ENCODE assay signal across 21 mouse cellular contexts in genomic region chr7:131788595-131789206, GRCm38 (mm10).
DNase-seq lines count a peak whose midpoint lies in the region; ATAC-seq lines count a peak whose summit lies in the region.
"Had no signal": no experiment of that assay in that cellular context is flagged by ENCODE, and none has a peak within 500 bp of the region (broad histone marks: within the 10 kb centered on the region; RNA-seq: fewer than 3 reads in every experiment).

No protein-coding gene starts in this region.

- 0 out of 2 replicates have a peak overlapping the region, but pooled peaks have one; percentile 6 for H3K4me2 ChIP-seq in forebrain, embryonic 13.5 days
- H3K4me2 ChIP-seq in hindbrain, embryonic 14.5 days (replicated peaks) = peak overlapping the region; percentile 31
- peak overlapping the region; percentile 43 for H3K4me2 ChIP-seq in midbrain, embryonic 12.5 days (replicated peaks)
- H3K4me2 ChIP-seq in neural tube, embryonic 14.5 days (ENCODE audit: low read depth, low read length) = peak overlapping the region; percentile 3; the same call in 1 of the 2 replicates
- H3K4me2 ChIP-seq: heart, embryonic 12.5 days had no signal

- WGBS in forebrain, embryonic 13.5 days = 51% methylated on average over 10 of the region's 10 CpGs
- 77% methylated on average over 10 of the region's 10 CpGs for WGBS in forebrain, embryonic 10.5 days
- WGBS in hindbrain, embryonic 14.5 days = 18% methylated on average over 10 of the region's 10 CpGs
- 30% methylated on average over 10 of the region's 10 CpGs for WGBS in midbrain, embryonic 12.5 days
- WGBS in neural tube, embryonic 14.5 days = 25% methylated on average over 10 of the region's 10 CpGs

- no peak for ATAC-seq in forebrain, embryonic 13.5 days
- no peak for ATAC-seq in hindbrain, embryonic 14.5 days (ENCODE audit: low FRiP score)
- peak; percentile 75 for ATAC-seq in midbrain, embryonic 12.5 days (ENCODE audit: low FRiP score, low read depth)
- no peak for ATAC-seq in neural tube, embryonic 14.5 days (ENCODE audit: low read depth)
- ATAC-seq: intestine, postnatal 0 days had no signal

- no peaks in the 10 kb centered on the region for H3K9me3 ChIP-seq in forebrain, embryonic 13.5 days (replicated peaks)
- no peaks in the 10 kb centered on the region for H3K9me3 ChIP-seq in forebrain, embryonic 10.5 days
- no peaks in the 10 kb centered on the region for H3K9me3 ChIP-seq in hindbrain, embryonic 14.5 days (ENCODE audit: control insufficient read depth, low read length)
- H3K9me3 ChIP-seq in midbrain, embryonic 12.5 days = no peaks in the 10 kb centered on the region
- no peaks in the 10 kb centered on the region for H3K9me3 ChIP-seq in neural tube, embryonic 14.5 days (ENCODE audit: control insufficient read depth, low read length)
- H3K9me3 ChIP-seq: embryonic facial prominence, embryonic 10.5 days; heart, embryonic 12.5 days had no signal

- H3K4me1 ChIP-seq in forebrain, embryonic 13.5 days = peaks cover 12% of the 10 kb centered on the region
- H3K4me1 ChIP-seq in forebrain, embryonic 10.5 days = 0 out of 2 replicates have a peak, but pooled peaks cover 4% of the 10 kb centered on the region
- peaks cover 18% of the 10 kb centered on the region for H3K4me1 ChIP-seq in hindbrain, embryonic 14.5 days (replicated peaks; ENCODE audit: control insufficient read depth, insufficient read depth, low read length)
- peaks cover 5% of the 10 kb centered on the region; the same call in 1 of the 2 replicates for H3K4me1 ChIP-seq in midbrain, embryonic 12.5 days
- H3K4me1 ChIP-seq in neural tube, embryonic 14.5 days (ENCODE audit: control insufficient read depth, insufficient read depth, low read length) = no peaks in the 10 kb centered on the region
- H3K4me1 ChIP-seq: heart, embryonic 12.5 days had no signal

- peaks cover 88% of the 10 kb centered on the region for H3K27me3 ChIP-seq in forebrain, embryonic 13.5 days
- peaks cover 77% of the 10 kb centered on the region for H3K27me3 ChIP-seq in forebrain, embryonic 10.5 days (ENCODE audit: poor library complexity, severe bottlenecking)
- peaks cover 5% of the 10 kb centered on the region; the same call in 1 of the 2 replicates for H3K27me3 ChIP-seq in hindbrain, embryonic 14.5 days (ENCODE audit: control insufficient read depth, insufficient read depth, low read length)
- H3K27me3 ChIP-seq in midbrain, embryonic 12.5 days = peaks cover 27% of the 10 kb centered on the region; the same call in 1 of the 2 replicates
- H3K27me3 ChIP-seq in neural tube, embryonic 14.5 days (ENCODE audit: control insufficient read depth, insufficient read depth, low read length) = no peaks in the 10 kb centered on the region; the same call in 1 of the 2 replicates

- no peak overlapping the region for H3K9ac ChIP-seq in forebrain, embryonic 13.5 days
- H3K9ac ChIP-seq in hindbrain, embryonic 14.5 days = no peak overlapping the region; the same call in 1 of the 2 replicates
- 0 out of 2 replicates have a peak overlapping the region, but pooled peaks have one; percentile 21 for H3K9ac ChIP-seq in midbrain, embryonic 12.5 days (replicated peaks)
- no peak overlapping the region for H3K9ac ChIP-seq in neural tube, embryonic 14.5 days (replicated peaks; ENCODE audit: low read depth, low read length)
- H3K9ac ChIP-seq: heart, embryonic 12.5 days had no signal

- H3K36me3 ChIP-seq in forebrain, embryonic 13.5 days (ENCODE audit: poor library complexity, severe bottlenecking) = no peaks in the 10 kb centered on the region
- H3K36me3 ChIP-seq in forebrain, embryonic 10.5 days (replicated peaks) = no peaks in the 10 kb centered on the region
- no peaks in the 10 kb centered on the region for H3K36me3 ChIP-seq in hindbrain, embryonic 14.5 days (replicated peaks; ENCODE audit: control insufficient read depth, insufficient read depth)
- no peaks in the 10 kb centered on the region for H3K36me3 ChIP-seq in midbrain, embryonic 12.5 days
- H3K36me3 ChIP-seq in neural tube, embryonic 14.5 days (ENCODE audit: control insufficient read depth, insufficient read depth, low read length) = no peaks in the 10 kb centered on the region
- H3K36me3 ChIP-seq: embryonic facial prominence, embryonic 10.5 days; heart, embryonic 12.5 days had no signal

- no peak overlapping the region for H3K4me3 ChIP-seq in forebrain, embryonic 13.5 days
- H3K4me3 ChIP-seq in forebrain, embryonic 10.5 days = no peak overlapping the region
- no peak overlapping the region for H3K4me3 ChIP-seq in hindbrain, embryonic 14.5 days (replicated peaks; ENCODE audit: low read length)
- H3K4me3 ChIP-seq in midbrain, embryonic 12.5 days = peak overlapping the region; percentile 22
- no peak overlapping the region for H3K4me3 ChIP-seq in neural tube, embryonic 14.5 days (ENCODE audit: low read depth, low read length)
- H3K4me3 ChIP-seq: embryonic facial prominence, embryonic 10.5 days; gastrocnemius, adult 2 months; heart, embryonic 12.5 days; layer of hippocampus, adult 2 months; myocyte had no signal

- DNase-seq in forebrain, embryonic 10.5 days (ENCODE audit: extremely low spot score, low spot score) = no peak
- DNase-seq in hindbrain, embryonic 14.5 days (ENCODE audit: low spot score) = no peak
- no peak for DNase-seq in spleen, adult 12 weeks (ENCODE audit: low spot score)
- DNase-seq in spleen, adult 18-20 months = no peak
- DNase-seq in ovary, postnatal 14 days (ENCODE audit: low spot score) = no peak
- DNase-seq: adrenal gland, postnatal 14 days; cerebellum, adult 8-10 months; gastrocnemius, adult 2 months; heart, postnatal 10 days; kidney, postnatal 25 days; lung, postnatal 4 days; right cerebral cortex, postnatal 4 days; thymus, adult 18-20 months had no signal

- H3K27ac ChIP-seq in forebrain, embryonic 13.5 days = no peak overlapping the region
- no peak overlapping the region for H3K27ac ChIP-seq in forebrain, embryonic 10.5 days
- H3K27ac ChIP-seq in hindbrain, embryonic 14.5 days = no peak overlapping the region
- H3K27ac ChIP-seq in midbrain, embryonic 12.5 days (replicated peaks) = no peak overlapping the region
- no peak overlapping the region for H3K27ac ChIP-seq in neural tube, embryonic 14.5 days (ENCODE audit: low read depth, low read length)
- H3K27ac ChIP-seq: embryonic facial prominence, embryonic 10.5 days; gastrocnemius, adult 2 months; layer of hippocampus, adult 2 months had no signal
